Mouse (Mus musculus): Measurements from ENCODE around the gene Krtcap2. TPM values are rescaled to one million over a fixed set of nuclear protein-coding genes. Genes with fewer than 3 reads are reported as not detected.

Krtcap2 gene
- polyA plus RNA-seq, 1 experiment, result not detected

GRCm38 (mm10) chr3:89238494-89238893, 7.3 kb upstream of the Krtcap2 start:
- Histone ChIP-seq H3K4me1 (ENCODE audit: control insufficient read depth, insufficient read depth, low read length) (peaks cover 16% of the 10 kb centered on the region), H3K27ac (ENCODE audit: insufficient read depth, low read depth, low read length) (no peak overlapping the region), H3K4me3 (ENCODE audit: insufficient read depth, low read depth, low read length) (no peak overlapping the region)
- 63% methylated on average over 12 of the region's 12 CpGs for WGBS
- TF ChIP-seq CTCF (IDR thresholded peaks at IDR 0.05; ENCODE audit: insufficient read depth, low read depth, low read length), result no peak

- no peak overlapping the region for H3K27ac ChIP-seq (ENCODE audit: insufficient read depth, low read depth, low read length)
- 63% methylated on average over 9 of the region's 9 CpGs for WGBS
- no peak overlapping the region for H3K4me3 ChIP-seq (ENCODE audit: insufficient read depth, low read depth, low read length)
- no peak for TF ChIP-seq CTCF (IDR thresholded peaks at IDR 0.05; ENCODE audit: insufficient read depth, low read depth, low read length)
- TF ChIP-seq POLR2A (IDR thresholded peaks at IDR 0.05; ENCODE audit: insufficient read depth, low read depth, low read length), result no peak
- H3K4me1 ChIP-seq (ENCODE audit: control insufficient read depth, insufficient read depth, low read length), result peaks cover 30% of the 10 kb centered on the region
Observed at GRCm38 (mm10) chr3:89242331-89242895, 3.4 kb upstream of the Krtcap2 start.

GRCm38 (mm10) chr3:89243609-89244008, 2.2 kb upstream of the Krtcap2 start:
- no peak overlapping the region for H3K27ac ChIP-seq (ENCODE audit: insufficient read depth, low read depth, low read length)
- H3K4me3 ChIP-seq (ENCODE audit: insufficient read depth, low read depth, low read length), result peak overlapping the region; percentile 64
- WGBS, result 20% methylated on average over 14 of the region's 14 CpGs
- no peak for TF ChIP-seq POLR2A (IDR thresholded peaks at IDR 0.05; ENCODE audit: insufficient read depth, low read depth, low read length)
- no peak for TF ChIP-seq CTCF (IDR thresholded peaks at IDR 0.05; ENCODE audit: insufficient read depth, low read depth, low read length)
- H3K4me1 ChIP-seq (ENCODE audit: control insufficient read depth, insufficient read depth, low read length), result peaks cover 27% of the 10 kb centered on the region

- WGBS, result 7% methylated on average over 25 of the region's 25 CpGs
- no peak overlapping the region; the same call in 1 of the 2 replicates for H3K27ac ChIP-seq (ENCODE audit: insufficient read depth, low read depth, low read length)
- TF ChIP-seq POLR2A (IDR thresholded peaks at IDR 0.05; ENCODE audit: insufficient read depth, low read depth, low read length) (no peak), CTCF (IDR thresholded peaks at IDR 0.05; ENCODE audit: insufficient read depth, low read depth, low read length) (no peak)
Observed at GRCm38 (mm10) chr3:89244158-89244981, 1.4 kb upstream of the Krtcap2 start.

GRCm38 (mm10) chr3:89244982-89245687, 631 bp upstream of the Krtcap2 start:
- Histone ChIP-seq H3K4me3 (ENCODE audit: insufficient read depth, low read depth, low read length) (peak overlapping the region; percentile 64), H3K4me1 (ENCODE audit: control insufficient read depth, insufficient read depth, low read length) (peaks cover 21% of the 10 kb centered on the region), H3K27ac (ENCODE audit: insufficient read depth, low read depth, low read length) (peak overlapping the region; percentile 85)
- TF ChIP-seq POLR2A (IDR thresholded peaks at IDR 0.05; ENCODE audit: insufficient read depth, low read depth, low read length) (peak; percentile 10; the same call in 1 of the 2 replicates), CTCF (IDR thresholded peaks at IDR 0.05; ENCODE audit: insufficient read depth, low read depth, low read length) (no peak)
- 2% methylated on average over 25 of the region's 26 CpGs for WGBS

More at GRCm38 (mm10) chr3:89244158-89244981, 1.4 kb upstream of the Krtcap2 start:
- peak overlapping the region; percentile 64 for H3K4me3 ChIP-seq (ENCODE audit: insufficient read depth, low read depth, low read length)
- peaks cover 21% of the 10 kb centered on the region for H3K4me1 ChIP-seq (ENCODE audit: control insufficient read depth, insufficient read depth, low read length)

- peaks cover 24% of the 10 kb centered on the region for H3K4me1 ChIP-seq (ENCODE audit: control insufficient read depth, insufficient read depth, low read length)
- TF ChIP-seq POLR2A (IDR thresholded peaks at IDR 0.05; ENCODE audit: insufficient read depth, low read depth, low read length), result no peak; the same call in 1 of the 2 replicates
- TF ChIP-seq CTCF (IDR thresholded peaks at IDR 0.05; ENCODE audit: insufficient read depth, low read depth, low read length), result peak; percentile 73
- WGBS, result under 1% methylated on average over 42 of the region's 42 CpGs
- peak within 1 kb of the TSS; percentile 95 for H3K4me3 ChIP-seq (ENCODE audit: insufficient read depth, low read depth, low read length)
- H3K27ac ChIP-seq (ENCODE audit: insufficient read depth, low read depth, low read length), result peak within 1 kb of the TSS; percentile 88
Observed at GRCm38 (mm10) chr3:89246261-89247100, 715 bp downstream of the Krtcap2 start, which contains the start of gene Trim46. Gene Trim46 (minus strand): TSS chr3:89246309.

- Histone ChIP-seq H3K4me1 (ENCODE audit: control insufficient read depth, insufficient read depth, low read length) (peaks cover 23% of the 10 kb centered on the region), H3K27ac (ENCODE audit: insufficient read depth, low read depth, low read length) (no peak overlapping the region), H3K4me3 (ENCODE audit: insufficient read depth, low read depth, low read length) (no peak overlapping the region)
- 79% methylated on average over 4 of the region's 4 CpGs for WGBS
- TF ChIP-seq CTCF (IDR thresholded peaks at IDR 0.05; ENCODE audit: insufficient read depth, low read depth, low read length), result no peak
- no peak for TF ChIP-seq POLR2A (IDR thresholded peaks at IDR 0.05; ENCODE audit: insufficient read depth, low read depth, low read length)
Observed at GRCm38 (mm10) chr3:89247466-89247865, 1.7 kb downstream of the Krtcap2 start.

GRCm38 (mm10) chr3:89250435-89251040, 4.8 kb downstream of the Krtcap2 start:
- WGBS, result 25% methylated on average over 7 of the region's 7 CpGs
- peaks cover 10% of the 10 kb centered on the region for H3K4me1 ChIP-seq (ENCODE audit: control insufficient read depth, insufficient read depth, low read length)
- TF ChIP-seq CTCF (IDR thresholded peaks at IDR 0.05; ENCODE audit: insufficient read depth, low read depth, low read length) (no peak), POLR2A (IDR thresholded peaks at IDR 0.05; ENCODE audit: insufficient read depth, low read depth, low read length) (no peak)
- no peak overlapping the region for H3K4me3 ChIP-seq (ENCODE audit: insufficient read depth, low read depth, low read length)
- H3K27ac ChIP-seq (ENCODE audit: insufficient read depth, low read depth, low read length), result no peak overlapping the region
